Mouse (Mus musculus): Measurements from ENCODE around the gene Rbbp4. TPM values are rescaled to one million over a fixed set of nuclear protein-coding genes. Genes with fewer than 3 reads are reported as not detected.

Rbbp4 gene
- total RNA-seq (2012; rRNA removed) (50.9 and 53.9 TPM in 2 replicates), polyA plus RNA-seq (2012; ENCODE audit: insufficient read depth in 1 of 2, insufficient read length in 2 of 2, low read depth in 1 of 2, low replicate concordance in 2 of 2, missing spikeins in 1 of 2) (100 to 1,000 TPM in 1 of 2 experiments, not detected in 1; 127 TPM)

DNA sequence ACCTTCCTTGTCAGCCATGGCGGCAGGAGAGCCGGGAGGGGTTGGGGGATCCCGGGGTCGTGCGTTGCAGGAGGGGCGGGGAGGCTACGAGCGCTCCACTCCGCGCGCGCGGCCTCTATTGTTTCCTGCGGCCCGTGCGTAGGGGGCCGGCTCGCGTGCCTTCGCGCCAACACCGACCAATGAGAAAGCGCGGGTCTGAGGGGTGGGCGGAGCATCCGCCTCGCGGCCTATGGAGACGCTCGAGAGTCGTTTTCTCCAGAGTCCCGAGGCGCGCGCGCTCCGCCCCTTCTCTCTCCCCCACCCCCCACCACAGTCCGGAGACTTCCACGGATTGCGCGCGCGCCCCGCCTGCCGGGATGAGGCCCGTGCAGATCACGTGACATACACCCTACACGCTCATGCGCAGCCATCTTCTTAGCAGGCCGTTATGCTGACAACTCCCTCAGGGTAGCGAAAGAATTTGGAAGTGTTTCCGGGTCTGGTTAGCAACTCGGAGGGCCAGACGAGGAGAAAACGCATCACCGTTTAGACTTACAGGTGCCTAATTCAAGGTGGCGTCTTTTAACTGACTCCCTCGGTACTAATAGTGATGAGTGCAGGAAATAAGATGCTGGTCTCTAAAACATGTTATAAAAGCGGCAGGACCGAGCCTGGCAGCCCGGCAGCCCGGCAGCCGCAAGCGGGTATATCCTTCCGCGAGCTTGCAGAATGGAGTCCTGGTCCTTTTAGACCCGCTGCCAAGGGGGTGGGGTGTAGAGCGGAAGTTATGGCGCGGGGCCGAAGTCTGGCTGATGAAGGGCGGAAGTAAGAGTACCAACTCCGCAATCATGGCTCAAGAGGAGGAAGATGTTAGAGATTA is at the start of gene Rbbp4, which contains the start of gene Zbtb8os:
Gene Rbbp4 (minus strand): TSS at position 155 of the 859 bp plus-strand sequence.
Gene Zbtb8os (plus strand): TSS at position 480 of the 859 bp plus-strand sequence.
- peaks cover 33% of the 10 kb centered on the region for H3K79me2 ChIP-seq (ENCODE audit: control insufficient read depth, insufficient read depth, low read length, poor library complexity)
- peak within 1 kb of the TSS; percentile 81 to 90 for H3K4me3 ChIP-seq (ENCODE audit: control insufficient read depth in 1 of 2, insufficient read depth in 1 of 2, low read depth in 2 of 2, low read length in 2 of 2)
- peak within 1 kb of the TSS; percentile 97 for H3K9ac ChIP-seq (ENCODE audit: control insufficient read depth, low read depth, low read length, poor library complexity, severe bottlenecking)
- H3K4me1 ChIP-seq (ENCODE audit: control insufficient read depth in 1 of 2, insufficient read depth in 2 of 2, low read length in 2 of 2): peaks cover 3 to 11% of the 10 kb centered on the region in 2 experiments
- H3K27ac ChIP-seq (ENCODE audit: control insufficient read depth, low read depth, low read length): peak within 1 kb of the TSS; percentile 99
- peaks cover 12 to 34% of the 10 kb centered on the region in 2 experiments for H3K36me3 ChIP-seq (ENCODE audit: control insufficient read depth in 1 of 2, insufficient read depth in 2 of 2, low read length in 2 of 2)
- no peaks in the 10 kb centered on the region for H3K9me3 ChIP-seq (replicated peaks; ENCODE audit: insufficient read depth, low read length)
- peak; percentile 99 for DNase-seq (ENCODE audit: low read depth, low spot score)
- H3K27me3 ChIP-seq (ENCODE audit: control insufficient read depth in 1 of 2, insufficient read depth in 2 of 2, low read length in 2 of 2): no peaks in the 10 kb centered on the region
- peak; percentile 92 for TF ChIP-seq ELF1 (IDR thresholded peaks at IDR 0.05; ENCODE audit: low read depth, low read length)
- peak; percentile 68 to 75 for TF ChIP-seq POLR2A (IDR thresholded peaks at IDR 0.05; ENCODE audit: control insufficient read depth in 1 of 2, insufficient read depth in 1 of 2, low read depth in 1 of 2, low read length in 2 of 2, poor library complexity in 1 of 2)
- no peak for TF ChIP-seq JUND (IDR thresholded peaks at IDR 0.05; ENCODE audit: low read depth, low read length)
- peak; percentile 66 for TF ChIP-seq ETS1 (IDR thresholded peaks at IDR 0.05; ENCODE audit: low read depth, low read length)
- TF ChIP-seq POLR2AphosphoS2 (IDR thresholded peaks at IDR 0.05; ENCODE audit: low read length): peak; percentile 44; the same call in 1 of the 2 replicates
- no peak for TF ChIP-seq MYB (IDR thresholded peaks at IDR 0.05; ENCODE audit: low read depth, low read length)
- TF ChIP-seq KAT2A (conservative IDR thresholded peaks at IDR 0.05; ENCODE audit: low read depth, low read length): peak; percentile 59; the same call in 1 of the 2 replicates
- peak; percentile 88; the same call in 1 of the 2 replicates for TF ChIP-seq E2F4 (IDR thresholded peaks at IDR 0.05; ENCODE audit: borderline replicate concordance, low read depth, low read length)
- no peak for TF ChIP-seq POLR2AphosphoS5 (IDR thresholded peaks at IDR 0.05; ENCODE audit: borderline replicate concordance, low read depth, low read length)
- TF ChIP-seq HCFC1 (IDR thresholded peaks at IDR 0.05; ENCODE audit: low read depth, low read length): peak; percentile 84
- peak; percentile 92 for TF ChIP-seq MAX (IDR thresholded peaks at IDR 0.05; ENCODE audit: low read length)
- TF ChIP-seq USF1 (IDR thresholded peaks at IDR 0.05; ENCODE audit: low read depth, low read length): peak; percentile 98
- peak; percentile 95 for TF ChIP-seq CHD1 (IDR thresholded peaks at IDR 0.05; ENCODE audit: low read depth, low read length)
- TF ChIP-seq MAZ (IDR thresholded peaks at IDR 0.05; ENCODE audit: low read depth, low read length): peak; percentile 77
- peak; percentile 79 for TF ChIP-seq NELFE (IDR thresholded peaks at IDR 0.05; ENCODE audit: low read depth, low read length)
- peak; percentile 52; the same call in 1 of the 2 replicates for TF ChIP-seq CHD2 (IDR thresholded peaks at IDR 0.05; ENCODE audit: low read length)
- peak; percentile 80 for TF ChIP-seq SIN3A (IDR thresholded peaks at IDR 0.05; ENCODE audit: low read length)
- TF ChIP-seq TAL1 (IDR thresholded peaks at IDR 0.05; ENCODE audit: low read length): no peak
- no peak for TF ChIP-seq GATA1 (IDR thresholded peaks at IDR 0.05; ENCODE audit: low read depth, low read length)
- TF ChIP-seq ZKSCAN1 (IDR thresholded peaks at IDR 0.05; ENCODE audit: low read depth, low read length): 0 out of 2 replicates have a peak, but pooled peaks have one; percentile 16
- TF ChIP-seq ZMIZ1 (IDR thresholded peaks at IDR 0.05; ENCODE audit: low read depth, low read length): peak; percentile 80
- TF ChIP-seq RAD21 (IDR thresholded peaks at IDR 0.05; ENCODE audit: low read depth, low read length): no peak
- peak; percentile 80; a peak in 3 of 4 replicates for TF ChIP-seq USF2 (IDR thresholded peaks at IDR 0.05; ENCODE audit: borderline replicate concordance in 1 of 2, insufficient read depth in 1 of 2, low read depth in 1 of 2, low read length in 2 of 2)
- 0 out of 2 replicates have a peak, but pooled peaks have one; percentile 9 for TF ChIP-seq RCOR1 (IDR thresholded peaks at IDR 0.05; ENCODE audit: low read depth, low read length)
- peak; percentile 88 for TF ChIP-seq NRF1 (IDR thresholded peaks at IDR 0.05; ENCODE audit: insufficient read depth, low read depth, low read length, poor library complexity, severe bottlenecking)
- no peak for TF ChIP-seq CTCF (IDR thresholded peaks at IDR 0.05 in 2 of 3, conservative IDR thresholded peaks at IDR 0.05 in 1 of 3; ENCODE audit: control insufficient read depth in 1 of 3, insufficient read depth in 1 of 3, low read depth in 2 of 3, low read length in 3 of 3, poor library complexity in 1 of 3, severe bottlenecking in 1 of 3)
- peak; percentile 95 for TF ChIP-seq BHLHE40 (IDR thresholded peaks at IDR 0.05; ENCODE audit: borderline replicate concordance, low read depth, low read length)
- peak; percentile 64; the same call in 1 of the 2 replicates for TF ChIP-seq MXI1 (IDR thresholded peaks at IDR 0.05; ENCODE audit: low read depth, low read length)
- TF ChIP-seq TBP (IDR thresholded peaks at IDR 0.05; ENCODE audit: low read depth, low read length): 0 out of 2 replicates have a peak, but pooled peaks have one; percentile 9
- TF ChIP-seq EP300 (IDR thresholded peaks at IDR 0.05; ENCODE audit: low read depth in 1 of 2, low read length in 2 of 2): 0 out of 4 replicates have a peak, but pooled peaks of 1 of the 2 experiments have one; percentile 27

Data from MEL (cell line).